Mouse (Mus musculus): ENCODE results near the gene Mri1. TPM values are rescaled to one million over a fixed set of nuclear protein-coding genes. Genes with fewer than 3 reads are reported as not detected.

Gene Mri1
- polyA plus RNA-seq, 1 experiment from 2014 or later: 73.7 TPM

DNA sequence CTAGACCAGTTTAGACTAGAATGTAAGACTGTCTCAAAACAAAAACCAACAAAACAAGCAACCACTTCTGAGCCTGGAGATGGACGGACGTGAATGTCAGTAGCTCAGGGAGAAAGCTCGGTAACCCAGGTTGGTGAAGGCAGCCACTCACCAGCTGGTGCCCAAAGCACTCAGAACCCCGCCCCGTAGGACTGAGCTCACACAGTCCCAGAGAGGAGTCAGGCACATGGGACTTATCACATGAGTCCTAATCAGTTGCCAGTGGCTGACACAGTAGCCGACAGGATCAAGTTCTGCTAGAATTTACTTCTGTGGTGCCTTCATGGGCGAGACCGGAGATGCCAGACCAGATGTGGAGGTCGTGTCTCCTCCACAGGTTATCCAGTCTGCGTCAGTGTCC is 23.7 kb upstream of the Mri1 start:
- Histone ChIP-seq H3K4me2 (replicated peaks; ENCODE audit: low read depth, low read length) (no peak overlapping the region), H3K27me3 (ENCODE audit: control insufficient read depth, insufficient read depth, low read length) (no peaks in the 10 kb centered on the region), H3K4me3 (ENCODE audit: low read depth, low read length) (no peak overlapping the region), H3K9ac (replicated peaks; ENCODE audit: low read depth, low read length) (no peak overlapping the region), H3K27ac (ENCODE audit: low read length) (no peak overlapping the region), H3K4me1 (ENCODE audit: control insufficient read depth, insufficient read depth, low read length) (peaks cover 4% of the 10 kb centered on the region; the same call in 1 of the 2 replicates), H3K9me3 (ENCODE audit: control insufficient read depth, low read depth, low read length) (no peaks in the 10 kb centered on the region), H3K36me3 (ENCODE audit: control insufficient read depth, insufficient read depth, low read length) (no peaks in the 10 kb centered on the region)
- WGBS: 74% methylated on average over 10 of the region's 10 CpGs
- ATAC-seq (ENCODE audit: insufficient number of reproducible peaks, insufficient read depth, low FRiP score, low read depth): no peak

DNA sequence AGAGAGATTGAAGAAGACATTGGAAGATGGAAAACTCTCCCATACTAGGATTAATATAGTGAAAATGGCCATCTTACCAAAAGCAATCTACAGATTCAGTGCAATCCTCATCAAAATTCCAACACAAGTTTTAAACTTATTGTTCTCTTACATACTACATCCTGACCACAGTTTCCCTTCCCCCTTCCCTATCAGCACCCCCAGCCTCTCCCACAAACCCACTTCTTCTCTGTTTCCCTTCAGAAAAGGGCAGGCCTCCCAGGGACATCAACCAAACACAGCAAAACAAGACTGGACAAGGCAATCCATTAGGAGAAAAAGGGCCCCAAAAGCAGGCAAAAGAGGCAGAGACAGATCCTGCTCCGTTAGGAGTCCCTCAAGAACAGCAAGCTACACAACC is 19.3 kb upstream of the Mri1 start:
- no peak overlapping the region for H3K4me2 ChIP-seq (replicated peaks; ENCODE audit: low read depth, low read length)
- H3K36me3 ChIP-seq (ENCODE audit: control insufficient read depth, insufficient read depth, low read length): no peaks in the 10 kb centered on the region
- no peaks in the 10 kb centered on the region for H3K27me3 ChIP-seq (ENCODE audit: control insufficient read depth, insufficient read depth, low read length)
- 65% methylated on average over 1 of the region's 1 CpGs for WGBS
- no peak for ATAC-seq (ENCODE audit: insufficient number of reproducible peaks, insufficient read depth, low FRiP score, low read depth)
- H3K4me1 ChIP-seq (ENCODE audit: control insufficient read depth, insufficient read depth, low read length): no peaks in the 10 kb centered on the region
- H3K9ac ChIP-seq (replicated peaks; ENCODE audit: low read depth, low read length): no peak overlapping the region
- no peak overlapping the region for H3K4me3 ChIP-seq (ENCODE audit: low read depth, low read length)
- H3K9me3 ChIP-seq (ENCODE audit: control insufficient read depth, low read depth, low read length): no peaks in the 10 kb centered on the region
- no peak overlapping the region for H3K27ac ChIP-seq (ENCODE audit: low read length)

DNA sequence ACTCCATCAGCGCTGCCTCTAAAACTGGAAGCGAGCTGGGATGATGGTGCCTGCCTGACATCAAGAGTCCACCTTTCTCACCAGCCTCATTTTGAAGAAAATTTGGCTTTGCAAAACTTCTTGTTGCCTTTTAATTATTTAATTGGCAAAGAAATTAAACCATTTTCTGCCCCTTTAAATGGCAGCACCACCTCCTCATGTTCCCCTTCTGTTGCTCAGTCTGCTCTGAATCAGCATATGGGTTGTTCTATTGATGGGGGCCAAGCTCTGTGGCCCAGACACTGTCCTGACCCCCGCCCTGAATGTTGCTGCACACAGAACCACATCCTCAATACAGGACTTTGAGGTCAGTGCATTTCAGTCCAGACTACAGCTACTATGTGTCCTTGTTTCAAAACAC is 16.8 kb upstream of the Mri1 start:
- H3K4me1 ChIP-seq (ENCODE audit: control insufficient read depth, insufficient read depth, low read length): peaks cover 6% of the 10 kb centered on the region; the same call in 1 of the 2 replicates
- 80% methylated on average over 3 of the region's 3 CpGs for WGBS

DNA sequence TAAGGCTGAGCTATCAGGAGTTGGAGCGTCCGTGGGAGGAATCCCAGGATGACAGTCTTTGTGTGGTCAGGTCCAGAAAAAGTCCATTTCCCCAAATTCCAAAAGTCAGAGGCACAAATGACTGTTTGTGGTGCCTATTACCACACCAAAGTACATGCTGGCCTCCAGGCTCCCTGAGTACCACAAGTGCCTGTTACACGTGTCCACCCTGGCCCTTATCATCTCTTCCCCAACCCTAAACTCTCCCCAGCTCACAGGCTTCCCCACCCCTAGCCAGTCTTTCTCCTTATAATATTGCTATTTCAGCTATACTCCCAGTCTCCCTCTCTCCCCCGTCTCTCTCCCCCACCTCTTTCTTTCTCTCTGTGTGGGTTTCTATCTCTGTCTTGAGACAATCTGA is 15.2 kb upstream of the Mri1 start:
- H3K4me1 ChIP-seq (ENCODE audit: control insufficient read depth, insufficient read depth, low read length): peaks cover 6% of the 10 kb centered on the region; the same call in 1 of the 2 replicates
- WGBS: 76% methylated on average over 4 of the region's 4 CpGs
- no peak overlapping the region for H3K9ac ChIP-seq (replicated peaks; ENCODE audit: low read depth, low read length)
- H3K4me2 ChIP-seq (replicated peaks; ENCODE audit: low read depth, low read length): no peak overlapping the region
- H3K9me3 ChIP-seq (ENCODE audit: control insufficient read depth, low read depth, low read length): no peaks in the 10 kb centered on the region
- ATAC-seq (ENCODE audit: insufficient number of reproducible peaks, insufficient read depth, low FRiP score, low read depth): no peak
- H3K27ac ChIP-seq (ENCODE audit: low read length): no peak overlapping the region
- no peaks in the 10 kb centered on the region for H3K27me3 ChIP-seq (ENCODE audit: control insufficient read depth, insufficient read depth, low read length)
- no peaks in the 10 kb centered on the region; the same call in 1 of the 2 replicates for H3K36me3 ChIP-seq (ENCODE audit: control insufficient read depth, insufficient read depth, low read length)
- H3K4me3 ChIP-seq (ENCODE audit: low read depth, low read length): no peak overlapping the region

More for the DNA sequence above, 16.8 kb upstream of the Mri1 start:
- Histone ChIP-seq H3K4me3 (ENCODE audit: low read depth, low read length) (no peak overlapping the region), H3K27me3 (ENCODE audit: control insufficient read depth, insufficient read depth, low read length) (no peaks in the 10 kb centered on the region), H3K9me3 (ENCODE audit: control insufficient read depth, low read depth, low read length) (no peaks in the 10 kb centered on the region), H3K4me2 (replicated peaks; ENCODE audit: low read depth, low read length) (no peak overlapping the region), H3K36me3 (ENCODE audit: control insufficient read depth, insufficient read depth, low read length) (no peaks in the 10 kb centered on the region), H3K9ac (replicated peaks; ENCODE audit: low read depth, low read length) (no peak overlapping the region), H3K27ac (ENCODE audit: low read length) (no peak overlapping the region)
- no peak for ATAC-seq (ENCODE audit: insufficient number of reproducible peaks, insufficient read depth, low FRiP score, low read depth)

DNA sequence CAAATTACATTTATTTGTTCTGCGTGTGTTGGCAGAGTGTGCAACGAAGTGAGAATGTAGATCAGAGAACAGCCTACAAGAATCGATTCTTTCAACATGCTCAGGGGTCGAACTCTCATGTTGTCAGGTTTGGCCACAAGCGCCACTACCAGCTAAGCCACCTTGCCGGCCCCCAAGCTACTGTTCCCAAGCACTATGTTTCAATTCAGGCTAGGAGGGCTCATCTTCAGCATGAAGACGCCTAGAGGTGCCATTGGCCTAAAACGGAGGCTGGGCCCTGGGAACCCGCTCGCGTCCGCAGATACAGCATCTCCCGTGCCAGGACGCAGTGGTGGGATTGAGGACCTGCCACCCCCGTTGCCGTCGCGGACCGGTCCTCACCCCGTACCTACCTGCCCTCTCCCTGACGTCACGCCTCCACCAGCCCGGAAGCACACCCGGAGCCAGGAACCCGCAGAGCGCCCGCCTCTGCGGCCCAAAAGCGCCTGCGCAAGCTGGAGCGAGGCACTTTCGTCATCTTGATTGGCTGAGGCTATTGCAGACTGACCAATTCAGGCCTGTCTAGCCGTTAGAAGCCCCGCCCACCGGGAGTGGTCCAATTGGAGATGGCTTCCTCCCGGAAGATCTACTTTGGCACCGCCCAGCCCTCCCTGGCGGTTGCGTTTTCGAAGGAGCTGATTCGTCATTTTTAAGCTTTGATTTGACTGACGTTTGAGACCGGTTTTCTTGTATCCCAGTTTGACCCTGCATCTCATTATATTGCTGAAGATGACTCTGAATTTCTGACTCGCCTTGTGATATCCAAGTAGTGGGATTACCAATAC is 13.0 kb upstream of the Mri1 start, which contains the start of gene Ccdc130:
Gene Ccdc130, minus strand, starts transcription at position 431 of the 824 bp plus-strand sequence.
- Histone ChIP-seq H3K27me3 (ENCODE audit: control insufficient read depth, insufficient read depth, low read length) (no peaks in the 10 kb centered on the region), H3K4me3 (ENCODE audit: low read depth, low read length) (peak within 1 kb of the TSS; percentile 80), H3K27ac (ENCODE audit: low read length) (no peak within 1 kb of the TSS; the same call in 1 of the 2 replicates), H3K4me1 (ENCODE audit: control insufficient read depth, insufficient read depth, low read length) (peaks cover 6% of the 10 kb centered on the region; the same call in 1 of the 2 replicates), H3K9me3 (ENCODE audit: control insufficient read depth, low read depth, low read length) (no peaks in the 10 kb centered on the region), H3K9ac (replicated peaks; ENCODE audit: low read depth, low read length) (peak within 1 kb of the TSS; percentile 72), H3K4me2 (replicated peaks; ENCODE audit: low read depth, low read length) (peak within 1 kb of the TSS; percentile 66), H3K36me3 (ENCODE audit: control insufficient read depth, insufficient read depth, low read length) (peaks cover 8% of the 10 kb centered on the region)
- under 1% methylated on average over 44 of the region's 44 CpGs for WGBS
- peak; percentile 100 for ATAC-seq (ENCODE audit: insufficient number of reproducible peaks, insufficient read depth, low FRiP score, low read depth)

DNA sequence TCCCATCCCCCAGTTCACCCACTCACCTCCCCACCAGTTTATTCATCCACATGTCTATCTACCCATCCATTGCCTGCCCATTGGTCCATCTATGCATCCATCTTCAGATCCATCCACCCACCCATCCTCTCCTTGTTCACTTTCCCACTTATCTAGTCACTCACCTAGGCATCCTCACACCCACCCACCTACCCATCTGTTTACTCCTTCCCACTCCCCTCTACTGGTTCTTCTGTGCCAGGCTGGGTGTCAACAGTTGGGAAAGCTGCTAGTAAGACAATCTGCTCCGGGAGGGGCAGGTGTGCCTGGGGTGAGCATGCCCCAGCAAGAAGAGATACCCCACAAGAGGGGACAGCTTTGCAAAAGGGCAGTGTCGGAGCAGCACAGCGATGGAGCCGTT is 4.0 kb upstream of the Mri1 start:
- no peak overlapping the region for H3K4me3 ChIP-seq (ENCODE audit: low read depth, low read length)
- peaks cover 8% of the 10 kb centered on the region for H3K4me1 ChIP-seq (ENCODE audit: control insufficient read depth, insufficient read depth, low read length)
- no peak overlapping the region for H3K9ac ChIP-seq (replicated peaks; ENCODE audit: low read depth, low read length)
- WGBS: 90% methylated on average over 4 of the region's 4 CpGs
- no peaks in the 10 kb centered on the region for H3K9me3 ChIP-seq (ENCODE audit: control insufficient read depth, low read depth, low read length)
- peaks cover 41% of the 10 kb centered on the region for H3K36me3 ChIP-seq (ENCODE audit: control insufficient read depth, insufficient read depth, low read length)
- H3K27ac ChIP-seq (ENCODE audit: low read length): no peak overlapping the region
- no peak for ATAC-seq (ENCODE audit: insufficient number of reproducible peaks, insufficient read depth, low FRiP score, low read depth)
- no peaks in the 10 kb centered on the region for H3K27me3 ChIP-seq (ENCODE audit: control insufficient read depth, insufficient read depth, low read length)
- H3K4me2 ChIP-seq (replicated peaks; ENCODE audit: low read depth, low read length): no peak overlapping the region

DNA sequence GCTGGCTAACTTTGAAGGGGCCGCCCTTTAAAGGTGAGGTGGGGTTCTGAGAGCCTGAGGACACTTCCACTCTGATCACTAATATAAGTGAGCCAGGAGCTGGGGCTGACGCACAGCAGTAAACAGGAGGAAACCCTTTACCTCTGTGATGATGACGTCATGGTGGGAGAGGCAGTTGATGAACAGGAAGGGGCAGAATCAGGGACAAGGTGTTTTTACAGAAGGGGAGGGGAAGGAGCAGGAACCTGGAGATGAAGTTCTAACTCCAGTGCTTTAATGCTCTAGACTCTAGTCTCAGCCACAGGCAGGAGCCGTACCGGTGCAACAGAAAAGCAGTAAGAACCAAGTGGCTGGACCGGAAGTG is 686 bp downstream of the Mri1 start:
- ATAC-seq (ENCODE audit: insufficient number of reproducible peaks, insufficient read depth, low FRiP score, low read depth): no peak; the same call in none of the 2 replicates
- peaks cover 11% of the 10 kb centered on the region for H3K4me1 ChIP-seq (ENCODE audit: control insufficient read depth, insufficient read depth, low read length)
- peak overlapping the region; percentile 89 for H3K4me2 ChIP-seq (replicated peaks; ENCODE audit: low read depth, low read length)
- no peaks in the 10 kb centered on the region for H3K27me3 ChIP-seq (ENCODE audit: control insufficient read depth, insufficient read depth, low read length)
- H3K27ac ChIP-seq (ENCODE audit: low read length): peak overlapping the region; percentile 92
- H3K4me3 ChIP-seq (ENCODE audit: low read depth, low read length): peak overlapping the region; percentile 79
- no peaks in the 10 kb centered on the region for H3K9me3 ChIP-seq (ENCODE audit: control insufficient read depth, low read depth, low read length)
- H3K9ac ChIP-seq (replicated peaks; ENCODE audit: low read depth, low read length): peak overlapping the region; percentile 70
- WGBS: 14% methylated on average over 6 of the region's 6 CpGs
- peaks cover 42% of the 10 kb centered on the region for H3K36me3 ChIP-seq (ENCODE audit: control insufficient read depth, insufficient read depth, low read length)

DNA sequence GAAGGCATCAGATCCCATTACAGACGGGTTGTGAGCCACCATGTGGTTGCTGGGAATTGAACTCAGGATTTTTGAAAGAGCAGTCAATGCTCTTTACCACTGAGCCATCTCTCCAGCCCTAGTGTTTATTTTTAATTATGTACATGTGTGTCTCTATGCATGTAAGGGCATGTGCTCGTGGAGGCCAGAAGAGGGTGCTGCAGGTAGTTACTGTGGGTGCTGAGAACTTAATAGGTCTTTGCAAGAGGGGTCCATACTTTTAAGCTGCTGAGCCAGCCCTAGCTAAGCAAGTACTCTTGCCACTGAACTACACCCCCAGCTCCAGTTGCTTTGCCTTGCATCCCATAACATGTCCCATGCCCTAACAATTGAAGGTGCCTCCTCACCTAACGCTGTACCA is 1.3 kb downstream of the Mri1 start:
- ATAC-seq (ENCODE audit: insufficient number of reproducible peaks, insufficient read depth, low FRiP score, low read depth): no peak
- H3K36me3 ChIP-seq (ENCODE audit: control insufficient read depth, insufficient read depth, low read length): peaks cover 45% of the 10 kb centered on the region
- H3K4me3 ChIP-seq (ENCODE audit: low read depth, low read length): peak overlapping the region; percentile 79; the same call in 1 of the 2 replicates
- no peaks in the 10 kb centered on the region for H3K27me3 ChIP-seq (ENCODE audit: control insufficient read depth, insufficient read depth, low read length)
- 80% methylated on average over 3 of the region's 3 CpGs for WGBS
- peak overlapping the region; percentile 70; the same call in 1 of the 2 replicates for H3K9ac ChIP-seq (replicated peaks; ENCODE audit: low read depth, low read length)
- H3K4me1 ChIP-seq (ENCODE audit: control insufficient read depth, insufficient read depth, low read length): peaks cover 11% of the 10 kb centered on the region
- H3K9me3 ChIP-seq (ENCODE audit: control insufficient read depth, low read depth, low read length): no peaks in the 10 kb centered on the region
- H3K27ac ChIP-seq (ENCODE audit: low read length): no peak overlapping the region
- H3K4me2 ChIP-seq (replicated peaks; ENCODE audit: low read depth, low read length): peak overlapping the region; percentile 89
